Mouse (Mus musculus) c-Kit-negative CD71-positive TER-119-positive erythroid progenitor cells, embryonic 14.5 days (primary cell): ENCODE measurements around the gene Rev1.
"Not testable (repeated sequence)": the region's sequence is repeated elsewhere in the genome, so short reads cannot be mapped to it uniquely, and the experiment has no call there.

Experiments used
- DNase-seq: peaks from one replicate; pipeline ENCODE4 v3.0.0-alpha.2; 2013; ENCODE audit warnings: low read depth, low spot score

Rev1 gene

GRCm38 (mm10) chr1:38067276-38067675, 62.3 kb downstream of the Rev1 start:
- DNase-seq, result no peak

GRCm38 (mm10) chr1:38062156-38062555, 67.4 kb downstream of the Rev1 start:
- not testable (repeated sequence) for DNase-seq

- DNase-seq, result no peak
These were observed 71.2 kb downstream of the Rev1 start for GRCm38 (mm10) chr1:38058417-38058816.

- no peak for DNase-seq
These were observed 74.4 kb downstream of the Rev1 start for GRCm38 (mm10) chr1:38055176-38055575.

GRCm38 (mm10) chr1:38049562-38049961, 80.0 kb downstream of the Rev1 start:
- DNase-seq, result no peak

- DNase-seq, result no peak
These were observed 81.5 kb downstream of the Rev1 start for GRCm38 (mm10) chr1:38048121-38048520.

- no peak for DNase-seq
These were observed 90.7 kb downstream of the Rev1 start for GRCm38 (mm10) chr1:38038898-38039297.

- DNase-seq, result no peak
These were observed 92.2 kb downstream of the Rev1 start for GRCm38 (mm10) chr1:38037375-38037774.

GRCm38 (mm10) chr1:38035521-38035920, 94.1 kb downstream of the Rev1 start:
- no peak for DNase-seq

GRCm38 (mm10) chr1:38031391-38031790, 98.2 kb downstream of the Rev1 start:
- DNase-seq, result no peak

GRCm38 (mm10) chr1:38027301-38027700, 102.3 kb downstream of the Rev1 start:
- DNase-seq, result no peak

GRCm38 (mm10) chr1:38014551-38015203, 114.9 kb downstream of the Rev1 start:
- DNase-seq, result no peak

GRCm38 (mm10) chr1:38012509-38012908, 117.1 kb downstream of the Rev1 start:
- DNase-seq, result peak; percentile 58

- no peak for DNase-seq
These were observed 117.5 kb downstream of the Rev1 start for GRCm38 (mm10) chr1:38012104-38012503.

- peak; percentile 82 for DNase-seq
These were observed 118.0 kb downstream of the Rev1 start for GRCm38 (mm10) chr1:38011647-38012046.

- DNase-seq, result no peak
These were observed 122.9 kb downstream of the Rev1 start for GRCm38 (mm10) chr1:38006741-38007140.

- DNase-seq, result no peak
These were observed 126.6 kb downstream of the Rev1 start for GRCm38 (mm10) chr1:38003046-38003445.
